Mouse (Mus musculus): Measurements from ENCODE around the gene Spag16.

The Spag16 gene

GRCm38 (mm10) chr1:70116212-70116982 lies 289.6 kb downstream of the Spag16 start:
- DNase-seq: no peak

- DNase-seq: peak; percentile 11
These were observed 301.3 kb downstream of the Spag16 start for GRCm38 (mm10) chr1:70128035-70128434.

- DNase-seq: no peak
These were observed 308.8 kb downstream of the Spag16 start for GRCm38 (mm10) chr1:70135547-70135946.

DNA sequence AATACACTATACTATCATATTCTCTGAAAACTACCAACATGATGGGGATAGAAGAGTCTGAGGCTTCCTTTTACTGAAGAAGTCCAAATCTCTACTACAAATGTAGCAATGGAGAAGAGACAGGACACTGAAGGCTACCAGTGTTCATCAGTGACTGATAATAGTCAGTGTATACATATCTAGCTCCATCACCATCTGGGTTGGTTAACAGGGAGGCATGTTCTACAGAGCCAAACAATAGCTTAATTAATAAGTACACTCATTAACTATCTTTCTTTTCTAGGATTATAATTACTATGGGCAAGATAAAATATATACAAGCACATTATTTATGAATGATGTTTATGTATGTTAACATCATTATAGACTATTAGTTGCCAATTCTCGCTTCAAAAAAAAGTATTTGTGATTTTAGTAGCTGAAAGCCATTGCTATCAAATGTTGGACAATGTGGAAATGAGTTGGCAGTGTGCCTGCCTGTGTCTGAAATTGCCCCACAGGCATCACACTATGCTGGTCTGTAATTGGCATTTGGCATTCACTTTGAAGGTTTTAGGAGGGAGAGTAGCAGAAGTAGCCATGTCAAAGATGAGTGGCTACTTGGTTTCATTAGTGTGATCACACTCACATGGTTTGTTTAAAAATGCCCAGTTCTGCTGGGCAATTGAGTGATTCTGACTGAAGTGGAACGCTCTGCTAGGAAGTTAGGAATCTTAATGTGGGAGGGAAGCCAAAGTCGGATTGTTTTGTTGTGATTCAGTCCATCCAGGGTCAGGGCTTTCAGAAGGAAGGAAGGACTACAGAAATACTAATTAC lies 338.8 kb downstream of the Spag16 start:
- no peak for DNase-seq

GRCm38 (mm10) chr1:70180123-70180741 lies 353.5 kb downstream of the Spag16 start:
- no peak for DNase-seq

- no peak for DNase-seq
These were observed 438.0 kb downstream of the Spag16 start for GRCm38 (mm10) chr1:70264815-70265214.

DNA sequence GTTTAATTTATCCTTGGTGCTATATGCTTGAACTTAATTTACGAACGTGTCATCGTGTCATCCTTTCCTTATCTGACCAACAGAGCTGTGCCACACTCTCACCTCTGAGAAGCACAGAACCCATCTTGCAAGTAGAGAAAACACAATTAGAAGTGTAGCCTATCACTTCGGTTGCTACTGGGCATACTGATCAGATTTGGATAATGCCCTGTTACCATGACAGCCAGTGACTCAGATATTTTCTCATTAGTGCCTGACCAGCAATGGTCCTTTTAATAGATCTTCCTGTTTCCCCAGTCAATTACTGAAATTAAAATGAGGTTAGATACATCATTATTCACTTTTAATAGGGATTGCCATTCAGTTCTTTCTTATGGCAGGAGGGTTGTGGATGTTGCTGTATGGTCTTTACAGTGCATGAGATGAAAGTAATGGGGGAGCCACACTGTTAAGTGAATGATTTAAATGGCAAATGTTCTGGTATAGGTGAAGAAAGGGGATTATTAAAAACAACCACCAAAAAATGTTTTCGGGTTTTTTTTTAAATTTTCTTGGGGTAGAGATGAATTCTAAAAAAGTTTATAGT lies 439.2 kb downstream of the Spag16 start:
- no peak for DNase-seq

DNA sequence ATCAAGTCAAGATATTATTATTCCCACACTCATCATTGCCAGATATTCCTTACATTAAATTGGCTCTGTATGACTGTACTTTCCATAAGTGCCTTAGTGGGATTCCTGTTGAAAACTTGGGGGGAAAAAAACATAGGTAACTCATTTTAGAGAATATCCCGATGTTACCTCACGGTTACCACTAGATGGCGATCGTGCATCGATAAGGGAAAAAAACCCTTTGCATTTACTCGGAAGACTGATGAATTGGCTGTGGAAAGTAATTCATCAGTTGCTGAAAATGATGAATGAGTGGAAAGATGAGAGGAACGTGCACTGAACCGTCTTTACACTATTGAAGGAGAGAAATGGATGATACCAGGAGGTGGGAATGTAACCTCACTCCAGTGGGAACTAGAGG lies 443.4 kb downstream of the Spag16 start:
- peak; percentile 17 for DNase-seq

GRCm38 (mm10) chr1:70272753-70273152 lies 446.0 kb downstream of the Spag16 start:
- no peak for DNase-seq

DNA sequence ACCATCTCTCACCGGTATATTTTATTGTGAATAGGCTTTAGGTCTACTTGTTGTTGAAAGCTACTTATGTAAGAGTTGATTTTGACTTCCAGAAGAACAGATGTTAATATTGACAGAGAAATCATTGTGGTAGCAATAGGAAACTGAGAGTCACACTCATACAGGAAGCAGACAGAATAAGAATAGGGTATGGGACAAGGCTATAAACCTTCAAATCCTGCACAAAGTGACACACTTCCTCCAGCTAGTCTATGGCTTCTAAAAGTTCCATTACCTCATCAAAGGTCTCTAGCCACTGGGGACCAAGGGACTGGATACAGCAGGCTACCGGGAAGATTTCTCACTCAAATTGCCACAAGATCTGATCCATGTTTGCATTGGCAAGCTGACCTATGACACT lies 452.5 kb downstream of the Spag16 start:
- no peak for DNase-seq

DNA sequence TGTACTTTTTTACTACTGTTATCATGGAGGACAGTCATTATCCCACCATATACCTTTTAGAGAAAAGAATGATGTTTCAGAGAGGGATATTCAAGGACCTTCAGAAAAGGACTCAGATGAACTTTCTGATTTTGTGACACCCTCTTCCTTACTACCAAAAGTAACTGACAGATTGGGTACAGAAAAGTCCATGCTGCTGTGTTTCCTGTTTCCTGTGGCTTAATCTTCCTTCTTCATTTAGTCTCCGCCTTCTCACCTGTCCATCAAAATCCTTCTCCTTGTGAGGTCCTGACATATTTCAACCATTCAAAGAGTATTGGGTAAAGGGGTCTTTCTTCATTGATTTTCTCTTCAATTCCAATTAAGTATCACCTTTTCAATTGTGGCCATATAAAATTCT lies 456.6 kb downstream of the Spag16 start:
- no peak for DNase-seq

- DNase-seq: no peak
These were observed 457.4 kb downstream of the Spag16 start for GRCm38 (mm10) chr1:70284140-70284539.

GRCm38 (mm10) chr1:70316128-70316765 lies 489.5 kb downstream of the Spag16 start:
- no peak for DNase-seq

GRCm38 (mm10) chr1:70320951-70321350 lies 494.2 kb downstream of the Spag16 start:
- DNase-seq: no peak

- DNase-seq: no peak
These were observed 519.4 kb downstream of the Spag16 start for GRCm38 (mm10) chr1:70346179-70346578.

GRCm38 (mm10) chr1:70351371-70351770 lies 524.6 kb downstream of the Spag16 start:
- DNase-seq: no peak

DNA sequence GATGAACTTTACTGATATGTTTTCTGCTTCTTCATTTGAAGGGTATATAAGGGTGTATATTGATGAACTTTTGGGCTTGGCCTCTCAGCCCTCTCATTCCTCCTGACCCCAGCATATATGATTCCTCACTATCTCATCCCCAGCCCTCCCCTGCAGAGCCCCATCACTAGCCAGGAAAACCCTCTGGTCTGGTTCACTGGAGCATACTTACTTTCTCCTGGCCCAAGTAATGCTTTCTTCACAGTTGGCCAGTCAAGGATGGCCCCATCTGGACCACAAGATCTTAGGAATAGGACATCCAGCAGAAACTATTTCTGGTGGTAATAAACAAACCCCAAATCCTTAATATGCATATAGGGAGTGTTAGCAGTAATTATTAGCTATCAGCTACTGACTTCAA lies 527.2 kb downstream of the Spag16 start:
- peak; percentile 28 for DNase-seq

- no peak for DNase-seq
These were observed 545.0 kb downstream of the Spag16 start for GRCm38 (mm10) chr1:70371721-70372120.

DNA sequence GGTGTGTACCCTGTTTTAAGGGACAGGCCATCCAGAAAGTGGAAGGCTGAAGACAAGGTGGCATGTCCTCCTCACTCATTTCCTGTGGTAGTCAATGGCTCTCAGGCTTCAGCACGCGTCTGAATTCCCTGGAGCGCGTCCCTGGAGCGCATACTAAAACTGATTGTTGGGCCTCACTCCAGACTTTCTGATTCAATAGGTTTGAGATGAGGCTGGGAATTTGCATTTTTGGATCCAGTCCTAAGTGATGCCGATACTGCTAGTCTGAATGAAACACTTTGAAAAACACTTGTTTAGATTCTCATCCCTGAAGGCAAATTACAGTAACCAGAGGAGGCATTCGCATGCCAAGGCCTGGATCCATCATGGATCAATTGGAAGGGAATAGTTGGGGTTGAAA lies 553.3 kb downstream of the Spag16 start:
- DNase-seq: no peak

DNA sequence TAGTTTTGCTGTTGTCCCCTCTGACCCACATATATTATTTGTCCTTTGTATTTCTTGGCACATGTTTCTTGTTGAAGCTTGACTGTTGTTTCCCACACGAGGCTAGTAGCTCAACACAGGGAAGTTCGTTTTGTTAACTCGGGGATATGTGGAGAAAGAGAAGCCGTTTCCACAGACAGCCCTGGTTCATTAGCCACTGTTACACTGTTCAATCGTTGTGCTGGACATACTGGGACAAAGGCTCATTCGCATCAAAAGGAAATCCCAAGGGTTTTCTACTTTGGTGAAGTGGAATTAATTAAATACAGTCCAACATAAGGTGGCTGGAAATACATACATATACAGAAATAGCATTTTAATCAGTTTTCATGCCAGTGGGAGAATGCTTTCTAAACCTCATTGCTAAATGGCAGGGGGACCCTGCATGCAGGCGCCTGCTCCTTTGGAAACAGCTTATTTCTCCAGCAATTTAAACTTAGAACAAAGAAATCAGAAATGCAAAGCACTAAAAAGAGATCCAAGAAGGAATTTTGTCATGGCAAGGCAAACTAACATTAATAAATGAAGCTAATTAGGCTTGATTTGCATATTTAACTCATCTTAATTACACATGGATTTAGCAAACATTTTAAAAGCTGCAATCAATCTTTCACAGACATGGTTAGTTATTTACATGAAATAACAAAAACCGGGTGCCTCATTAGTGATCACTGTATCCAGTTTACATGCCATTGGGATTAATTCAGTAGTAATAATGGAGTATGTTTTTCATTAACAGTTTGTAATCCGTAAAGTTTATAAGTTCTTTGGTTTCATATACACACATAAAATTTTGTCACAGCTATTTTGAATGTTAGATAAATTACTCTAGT lies 615.7 kb downstream of the Spag16 start:
- no peak for DNase-seq

GRCm38 (mm10) chr1:70479864-70480263 lies 653.1 kb downstream of the Spag16 start:
- no peak for DNase-seq

- DNase-seq: no peak
These were observed 692.1 kb downstream of the Spag16 start for GRCm38 (mm10) chr1:70518918-70519317.

All from kidney, adult 9 months (tissue).